Mouse (Mus musculus) heart, embryonic 15.5 days (tissue): ENCODE results near the gene Il18bp. TPM values are rescaled to one million over a fixed set of nuclear protein-coding genes. Genes with fewer than 3 reads are reported as not detected.

ENCODE experiments used
- ATAC-seq: fragments of 200-750 bp; cut with Nextera tagmentation; replicated peaks from 2 replicates; pipeline ENCODE4 v1.8.0; 2017; ENCODE audit warnings: low read depth, moderate TSS enrichment; ENCODE audit not compliant: insufficient number of reproducible peaks, insufficient read depth, low FRiP score
- H3K27ac ChIP-seq: fragments of 300-500 bp; sonication (generic); 2 replicates; pipeline ENCODE4 v1.5.1; 2015; ENCODE audit warnings: mild to moderate bottlenecking, inconsistent platforms
- H3K27me3 ChIP-seq: fragments of 300-500 bp; sonication (generic); 2 replicates; pipeline ENCODE4 v1.6.1; 2015; ENCODE audit warnings: inconsistent platforms
- H3K36me3 ChIP-seq: fragments of 300-500 bp; sonication (generic); 2 replicates; pipeline ENCODE4 v1.6.1; 2015; ENCODE audit warnings: mild to moderate bottlenecking, inconsistent platforms
- H3K4me1 ChIP-seq: fragments of 300-500 bp; sonication (generic); replicated peaks from 2 replicates; pipeline ENCODE4 v1.6.1; 2015; ENCODE audit warnings: inconsistent platforms
- H3K4me2 ChIP-seq: fragments of 300-500 bp; sonication (generic); 2 replicates; pipeline ENCODE4 v1.6.1; 2015; ENCODE audit warnings: inconsistent platforms, mild to moderate bottlenecking, moderate library complexity
- H3K4me3 ChIP-seq: fragments of 300-500 bp; sonication (generic); 2 replicates; pipeline ENCODE4 v1.5.1; 2015; ENCODE audit warnings: mild to moderate bottlenecking, inconsistent platforms
- H3K9ac ChIP-seq: fragments of 300-500 bp; sonication (generic); 2 replicates; pipeline ENCODE4 v1.6.1; 2015; ENCODE audit warnings: mild to moderate bottlenecking, inconsistent platforms
- H3K9me3 ChIP-seq: fragments of 300-500 bp; sonication (generic); replicated peaks from 2 replicates; pipeline ENCODE4 v1.6.1; 2016; ENCODE audit warnings: inconsistent platforms
- WGBS: fragments of 180-500 bp; shearing (Covaris S2); methylation state at CpG from one replicate; pipeline ENCODE4 v1.1.7; 2015; ENCODE audit warnings: mixed read lengths; 5-methylcytosine and 5-hydroxymethylcytosine counted together
- polyA plus RNA-seq: library from polyadenylated mRNA; unstranded; fragments of >200 nt; fragmentation: Nextera tagmentation; extraction: Ambion mirVana; gene quantifications from 2 replicates; pipeline ENCODE4 v1.2.1, GENCODE M21; 2015

Gene Il18bp
- polyA plus RNA-seq, 1 experiment from 2014 or later, result 1.5 TPM

DNA sequence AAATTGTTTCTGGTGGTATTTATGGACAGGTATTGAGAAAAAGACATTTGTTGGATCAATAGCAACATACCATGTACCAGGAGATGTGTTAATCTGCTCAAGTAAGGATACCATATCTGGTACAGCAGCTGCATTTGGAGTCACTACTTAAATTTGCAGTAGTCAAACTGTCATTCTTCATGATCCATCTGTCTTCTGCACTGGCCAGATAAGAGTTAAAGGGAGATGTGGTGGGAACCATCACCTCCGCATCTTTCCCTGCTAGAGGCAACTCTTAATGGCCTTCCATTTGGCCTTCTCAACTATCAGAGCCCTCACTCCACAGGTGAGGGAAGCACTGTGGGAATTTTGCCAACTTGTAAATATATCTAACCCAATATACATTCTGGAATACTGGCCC, 12.0 kb downstream of the Il18bp start:
- Histone ChIP-seq H3K9ac (no peak overlapping the region), H3K4me3 (no peak overlapping the region), H3K27ac (no peak overlapping the region), H3K4me1 (no peaks in the 10 kb centered on the region), H3K36me3 (peaks cover 93% of the 10 kb centered on the region), H3K9me3 (no peaks in the 10 kb centered on the region), H3K27me3 (no peaks in the 10 kb centered on the region), H3K4me2 (no peak overlapping the region)
- WGBS, result 66% methylated on average over 1 of the region's 1 CpGs
- no peak for ATAC-seq

DNA sequence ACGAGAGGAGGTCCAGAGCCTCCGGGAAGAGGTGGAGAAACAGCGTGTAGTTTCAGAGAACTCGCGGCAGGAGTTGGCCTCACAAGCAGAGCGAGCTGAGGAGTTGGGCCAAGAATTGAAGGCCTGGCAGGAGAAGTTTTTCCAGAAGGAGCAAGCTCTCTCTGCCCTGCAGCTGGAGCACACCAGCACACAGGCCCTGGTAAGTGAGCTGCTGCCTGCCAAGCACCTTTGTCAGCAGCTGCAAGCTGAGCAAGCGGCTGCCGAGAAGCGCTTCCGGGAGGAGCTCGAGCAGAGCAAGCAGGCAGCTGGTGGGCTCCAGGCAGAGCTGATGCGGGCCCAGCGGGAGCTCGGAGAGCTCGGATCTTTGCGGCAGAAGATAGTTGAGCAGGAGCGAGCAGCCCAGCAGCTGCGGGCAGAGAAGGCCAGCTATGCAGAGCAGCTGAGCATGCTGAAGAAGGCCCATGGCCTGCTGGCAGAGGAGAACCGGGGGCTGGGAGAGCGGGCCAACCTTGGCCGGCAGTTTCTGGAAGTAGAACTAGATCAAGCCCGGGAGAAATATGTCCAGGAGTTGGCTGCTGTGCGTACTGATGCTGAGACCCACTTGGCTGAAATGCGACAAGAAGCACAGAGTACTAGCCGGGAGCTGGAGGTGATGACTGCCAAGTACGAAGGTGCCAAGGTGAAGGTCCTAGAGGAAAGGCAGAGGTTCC, 17.4 kb downstream of the Il18bp start:
- Histone ChIP-seq H3K27ac (no peak overlapping the region), H3K4me2 (no peak overlapping the region), H3K27me3 (no peaks in the 10 kb centered on the region), H3K4me1 (0 out of 2 replicates have a peak, but pooled peaks cover 4% of the 10 kb centered on the region), H3K4me3 (no peak overlapping the region), H3K9ac (no peak overlapping the region), H3K9me3 (no peaks in the 10 kb centered on the region), H3K36me3 (peaks cover 90% of the 10 kb centered on the region)
- no peak for ATAC-seq
- 89% methylated on average over 26 of the region's 26 CpGs for WGBS

DNA sequence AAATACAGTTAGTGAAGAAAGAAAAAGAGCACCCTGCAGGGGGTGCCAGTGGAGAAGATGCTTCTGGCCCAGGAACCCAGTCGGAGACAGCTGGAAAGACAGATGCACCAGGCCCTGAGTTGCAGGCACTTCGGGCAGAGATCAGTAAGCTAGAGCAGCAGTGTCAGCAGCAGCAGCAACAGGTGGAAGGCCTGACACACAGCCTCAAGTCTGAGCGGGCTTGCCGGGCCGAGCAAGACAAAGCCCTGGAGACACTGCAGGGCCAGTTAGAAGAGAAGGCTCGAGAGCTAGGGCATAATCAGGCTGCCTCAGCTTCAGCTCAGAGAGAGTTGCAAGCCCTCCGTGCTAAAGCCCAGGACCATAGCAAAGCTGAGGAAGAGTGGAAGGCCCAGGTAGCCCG, 18.2 kb downstream of the Il18bp start:
- Histone ChIP-seq H3K4me2 (no peak overlapping the region), H3K27ac (no peak overlapping the region), H3K36me3 (peaks cover 92% of the 10 kb centered on the region), H3K4me3 (no peak overlapping the region), H3K9me3 (no peaks in the 10 kb centered on the region), H3K4me1 (0 out of 2 replicates have a peak, but pooled peaks cover 4% of the 10 kb centered on the region), H3K27me3 (no peaks in the 10 kb centered on the region), H3K9ac (no peak overlapping the region)
- 87% methylated on average over 8 of the region's 8 CpGs for WGBS
- no peak for ATAC-seq

DNA sequence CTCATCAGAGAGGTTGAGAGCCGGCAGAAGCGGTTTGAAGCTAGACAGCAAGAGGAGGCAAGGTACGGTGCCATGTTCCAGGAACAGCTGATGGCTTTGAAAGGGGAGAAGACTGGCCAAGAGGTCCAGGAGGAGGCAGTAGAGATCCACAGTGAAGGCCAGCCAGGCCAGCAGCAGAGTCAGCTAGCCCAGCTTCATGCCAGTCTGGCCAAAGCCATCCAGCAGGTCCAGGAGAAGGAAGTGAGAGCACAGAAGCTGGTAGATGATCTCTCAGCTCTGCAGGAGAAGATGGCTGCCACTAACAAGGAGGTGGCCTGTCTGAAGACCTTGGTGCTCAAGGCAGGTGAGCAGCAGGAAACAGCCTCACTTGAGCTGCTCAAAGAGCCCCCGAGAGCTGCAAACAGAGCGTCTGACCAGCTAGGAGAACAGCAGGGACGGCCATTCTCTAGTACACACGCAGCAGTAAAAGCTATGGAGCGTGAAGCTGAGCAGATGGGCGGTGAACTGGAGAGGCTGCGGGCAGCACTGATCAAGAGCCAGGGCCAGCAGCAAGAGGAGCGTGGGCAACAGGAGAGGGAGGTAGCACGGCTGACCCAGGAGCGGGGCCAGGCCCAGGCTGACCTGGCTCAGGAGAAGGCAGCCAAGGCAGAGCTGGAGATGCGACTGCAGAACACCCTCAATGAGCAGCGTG, 18.9 kb downstream of the Il18bp start:
- 94% methylated on average over 15 of the region's 15 CpGs for WGBS
- no peak overlapping the region for H3K27ac ChIP-seq

DNA sequence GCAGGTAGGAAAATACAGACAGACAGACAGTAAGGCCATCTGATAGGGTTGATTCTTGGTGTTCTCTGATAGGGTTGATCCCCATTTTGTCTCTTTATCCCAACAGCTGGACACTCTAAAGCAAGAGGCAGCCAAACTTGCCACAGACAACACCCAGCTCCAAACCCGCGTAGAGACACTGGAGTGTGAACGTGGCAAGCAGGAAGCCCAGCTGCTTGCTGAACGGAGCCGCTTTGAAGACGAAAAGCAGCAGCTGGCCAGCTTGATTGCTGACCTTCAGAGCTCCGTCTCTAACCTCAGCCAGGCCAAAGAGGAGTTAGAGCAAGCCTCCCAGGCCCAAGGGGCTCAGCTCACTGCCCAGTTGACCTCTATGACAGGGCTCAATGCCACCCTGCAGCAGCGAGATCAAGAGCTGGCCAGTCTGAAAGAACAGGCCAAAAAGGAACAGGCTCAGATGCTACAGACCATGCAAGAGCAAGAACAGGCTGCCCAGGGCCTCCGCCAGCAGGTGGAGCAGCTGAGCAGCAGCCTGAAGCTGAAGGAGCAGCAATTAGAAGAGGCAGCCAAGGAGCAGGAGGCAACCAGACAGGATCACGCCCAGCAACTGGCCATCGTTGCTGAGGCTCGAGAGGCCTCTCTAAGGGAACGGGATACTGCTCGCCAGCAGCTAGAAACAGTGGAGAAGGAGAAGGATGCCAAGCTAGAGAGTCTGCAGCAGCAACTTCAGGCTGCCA, 20.1 kb downstream of the Il18bp start:
- Histone ChIP-seq H3K4me1 (0 out of 2 replicates have a peak, but pooled peaks cover 4% of the 10 kb centered on the region), H3K4me3 (no peak overlapping the region), H3K9ac (no peak overlapping the region), H3K36me3 (peaks cover 94% of the 10 kb centered on the region), H3K9me3 (no peaks in the 10 kb centered on the region), H3K27me3 (no peaks in the 10 kb centered on the region), H3K27ac (peak overlapping the region; percentile 41), H3K4me2 (no peak overlapping the region)
- ATAC-seq, result peak; percentile 53
- WGBS, result 49% methylated on average over 14 of the region's 14 CpGs

More for the DNA sequence above, 18.9 kb downstream of the Il18bp start:
- Histone ChIP-seq H3K36me3 (peaks cover 92% of the 10 kb centered on the region), H3K4me1 (0 out of 2 replicates have a peak, but pooled peaks cover 4% of the 10 kb centered on the region), H3K9me3 (no peaks in the 10 kb centered on the region), H3K4me3 (no peak overlapping the region), H3K4me2 (no peak overlapping the region), H3K27me3 (no peaks in the 10 kb centered on the region), H3K9ac (no peak overlapping the region)
- ATAC-seq, result no peak

DNA sequence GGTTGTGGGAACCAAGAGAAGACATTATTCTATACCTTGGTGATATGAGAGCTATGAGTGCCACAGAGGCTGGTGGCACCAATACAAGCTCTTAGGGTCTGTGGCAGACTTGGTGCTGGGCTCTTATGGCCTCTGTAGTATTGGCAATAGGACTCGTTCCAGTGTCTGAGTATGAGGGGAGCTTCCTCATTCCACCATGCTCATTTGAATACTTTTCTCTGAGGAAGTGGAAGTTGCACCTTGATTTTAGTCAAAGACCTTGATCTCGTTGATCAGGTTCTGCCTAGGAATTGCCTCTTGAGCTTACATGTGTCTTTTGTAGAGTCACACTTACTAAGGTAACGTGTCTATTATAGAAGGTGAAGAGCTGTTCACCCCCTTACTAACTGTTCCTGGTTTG, 24.2 kb downstream of the Il18bp start:
- Histone ChIP-seq H3K4me2 (no peak overlapping the region), H3K4me1 (0 out of 2 replicates have a peak, but pooled peaks cover 4% of the 10 kb centered on the region), H3K27ac (no peak overlapping the region), H3K27me3 (no peaks in the 10 kb centered on the region), H3K36me3 (peaks cover 93% of the 10 kb centered on the region), H3K9ac (no peak overlapping the region), H3K9me3 (no peaks in the 10 kb centered on the region), H3K4me3 (no peak overlapping the region)
- 89% methylated on average over 3 of the region's 3 CpGs for WGBS
- no peak for ATAC-seq

DNA sequence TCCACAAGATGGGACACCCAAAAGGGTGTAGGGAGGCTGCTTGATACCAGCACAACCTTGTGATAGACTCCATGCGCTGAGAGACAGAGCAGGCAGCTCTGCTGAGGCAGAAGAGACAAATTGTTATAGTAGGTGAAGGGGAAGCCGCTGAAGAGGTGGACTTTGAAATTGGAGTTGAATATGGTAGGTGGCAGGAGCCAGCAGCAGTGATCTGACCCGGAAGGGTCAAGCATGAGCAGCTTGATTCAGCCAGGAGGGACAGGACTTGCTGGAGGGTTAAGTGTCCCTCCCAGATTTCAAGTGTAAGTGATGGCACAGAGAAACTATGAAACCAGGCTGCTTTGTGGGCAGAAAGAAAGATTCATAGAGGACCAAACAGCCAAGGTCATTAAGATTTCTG, 33.4 kb downstream of the Il18bp start:
- Histone ChIP-seq H3K4me3 (no peak overlapping the region), H3K36me3 (peaks cover 43% of the 10 kb centered on the region), H3K27me3 (no peaks in the 10 kb centered on the region), H3K27ac (no peak overlapping the region), H3K9me3 (no peaks in the 10 kb centered on the region), H3K4me2 (no peak overlapping the region), H3K9ac (no peak overlapping the region), H3K4me1 (no peaks in the 10 kb centered on the region)
- no peak for ATAC-seq
- 95% methylated on average over 3 of the region's 3 CpGs for WGBS

DNA sequence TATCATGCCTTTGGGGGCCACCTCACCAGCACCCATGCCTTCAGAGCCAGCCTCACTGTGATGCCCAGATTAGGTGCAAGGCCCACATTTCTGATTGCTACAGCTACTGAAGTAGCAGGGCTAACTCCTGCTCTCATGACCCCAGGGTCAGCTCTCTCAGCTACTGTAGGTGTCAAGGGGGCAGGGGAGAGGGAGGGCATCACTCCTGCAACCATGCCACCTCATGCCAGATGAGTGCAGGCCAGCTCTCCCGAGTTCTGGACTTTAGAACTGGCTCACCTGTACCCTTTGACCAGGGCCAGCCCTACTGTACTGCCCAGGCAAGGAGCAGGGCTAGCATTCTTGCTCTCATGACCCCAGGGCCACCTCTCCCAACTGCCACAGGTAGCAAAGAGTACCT, 35.8 kb downstream of the Il18bp start:
- no peaks in the 10 kb centered on the region for H3K9me3 ChIP-seq
- no peak for ATAC-seq
- H3K9ac ChIP-seq, result no peak overlapping the region
- H3K36me3 ChIP-seq, result peaks cover 25% of the 10 kb centered on the region; the same call in 1 of the 2 replicates
- H3K4me1 ChIP-seq, result no peaks in the 10 kb centered on the region
- H3K27me3 ChIP-seq, result no peaks in the 10 kb centered on the region
- H3K4me2 ChIP-seq, result no peak overlapping the region
- 86% methylated on average over 1 of the region's 1 CpGs for whole genome bisulfite sequencing
- H3K4me3 ChIP-seq, result no peak overlapping the region
- no peak overlapping the region for H3K27ac ChIP-seq

DNA sequence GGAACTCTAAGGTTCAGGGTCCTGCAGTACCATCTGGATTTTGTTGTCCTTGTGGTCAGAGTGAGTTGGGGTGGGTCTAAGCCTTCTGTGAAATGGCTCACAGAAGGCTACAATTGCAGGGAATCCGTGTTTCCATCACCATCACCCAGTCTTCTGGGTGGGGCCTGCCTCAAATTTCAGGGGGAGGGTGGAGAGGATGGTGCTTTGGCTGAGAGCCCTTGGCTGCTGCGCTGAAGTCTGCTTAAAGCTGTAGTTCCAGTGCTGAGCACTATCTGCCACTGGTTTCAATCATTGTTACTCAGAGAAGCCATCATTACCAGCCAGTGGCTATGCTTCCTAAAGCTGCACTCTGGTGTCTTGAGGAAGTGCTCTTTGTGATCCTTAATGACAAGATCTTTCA, 44.0 kb downstream of the Il18bp start:
- Histone ChIP-seq H3K4me3 (no peak overlapping the region), H3K9me3 (no peaks in the 10 kb centered on the region), H3K9ac (no peak overlapping the region), H3K27ac (peak overlapping the region; percentile 39), H3K36me3 (0 out of 2 replicates have a peak, but pooled peaks cover 7% of the 10 kb centered on the region), H3K4me1 (peaks cover 42% of the 10 kb centered on the region), H3K27me3 (no peaks in the 10 kb centered on the region), H3K4me2 (no peak overlapping the region)
- 26% methylated on average over 2 of the region's 2 CpGs for WGBS
- no peak for ATAC-seq

DNA sequence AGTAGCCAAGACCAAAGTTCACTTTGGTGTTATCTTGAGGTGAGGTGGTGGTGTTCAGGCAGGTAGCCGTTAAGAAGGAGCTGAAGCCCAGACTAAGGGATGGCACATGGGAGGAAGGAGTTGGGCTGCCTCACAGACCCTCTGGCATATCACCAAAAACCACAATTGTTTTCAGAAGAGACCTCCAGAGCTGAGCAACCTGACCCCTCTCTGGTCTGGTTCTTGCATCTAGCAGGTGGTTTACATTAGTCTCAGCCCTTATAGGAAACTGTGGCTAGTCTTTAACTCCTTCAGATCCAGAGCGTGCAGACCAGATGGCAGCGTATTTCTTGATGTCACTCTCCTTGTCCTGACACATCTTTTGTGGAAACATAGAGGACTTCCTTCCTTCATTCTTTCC, 44.8 kb downstream of the Il18bp start:
- H3K9ac ChIP-seq, result no peak overlapping the region
- no peak overlapping the region for H3K4me3 ChIP-seq
- H3K9me3 ChIP-seq, result no peaks in the 10 kb centered on the region
- 55% methylated on average over 3 of the region's 3 CpGs for WGBS
- no peak overlapping the region for H3K4me2 ChIP-seq
- no peaks in the 10 kb centered on the region for H3K27me3 ChIP-seq
- no peak for ATAC-seq
- H3K27ac ChIP-seq, result peak overlapping the region; percentile 39; the same call in 1 of the 2 replicates
- H3K36me3 ChIP-seq, result 0 out of 2 replicates have a peak, but pooled peaks cover 4% of the 10 kb centered on the region
- H3K4me1 ChIP-seq, result peaks cover 48% of the 10 kb centered on the region

DNA sequence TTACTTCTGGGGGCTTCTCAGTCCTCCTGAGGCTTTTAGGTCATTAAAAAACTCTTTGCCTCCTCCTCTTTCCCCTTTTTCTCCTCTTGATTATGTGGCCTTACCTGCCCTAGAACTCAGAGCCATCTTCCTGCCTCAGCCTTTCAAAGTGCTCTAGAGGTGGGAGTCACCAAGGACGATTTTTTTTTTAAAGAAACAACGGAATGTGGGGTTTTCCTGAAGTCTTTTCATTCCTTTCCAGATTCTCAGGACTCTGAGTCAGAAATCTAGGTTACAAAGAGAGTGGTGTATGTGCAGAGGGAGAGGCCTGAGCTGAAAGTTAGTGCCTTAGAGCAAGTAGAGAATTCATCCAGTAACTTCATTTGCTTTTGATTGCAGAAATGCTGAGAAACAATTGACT, 46.8 kb downstream of the Il18bp start:
- Histone ChIP-seq H3K36me3 (no peaks in the 10 kb centered on the region), H3K4me3 (peak overlapping the region; percentile 91), H3K27ac (peak overlapping the region; percentile 100), H3K27me3 (no peaks in the 10 kb centered on the region), H3K4me1 (peaks cover 65% of the 10 kb centered on the region), H3K9ac (peak overlapping the region; percentile 90), H3K9me3 (no peaks in the 10 kb centered on the region), H3K4me2 (peak overlapping the region; percentile 90)
- 38% methylated on average over 2 of the region's 2 CpGs for WGBS
- no peak for ATAC-seq
